Mouse (Mus musculus): ENCODE results near the gene Fbxl16. TPM values are rescaled to one million over a fixed set of nuclear protein-coding genes. Genes with fewer than 3 reads are reported as not detected.

Fbxl16 gene
- polyA plus RNA-seq, 1 experiment = 5.7 TPM

- peaks cover 9% of the 10 kb centered on the region for H3K79me2 ChIP-seq (ENCODE audit: control insufficient read depth, insufficient read depth)
- H3K4me3 ChIP-seq (ENCODE audit: insufficient read depth, poor library complexity, severe bottlenecking) = no peak overlapping the region
- H3ac ChIP-seq (ENCODE audit: control insufficient read depth, insufficient read length, low read depth) = no peak overlapping the region
- TF ChIP-seq MAX (IDR thresholded peaks at IDR 0.05) = no peak
- TF ChIP-seq CTCF (IDR thresholded peaks at IDR 0.05; ENCODE audit: control insufficient read depth, insufficient read depth, insufficient read length) = no peak
- no peak for TF ChIP-seq MYOG (IDR thresholded peaks at IDR 0.05; ENCODE audit: control insufficient read depth, extremely low read depth, insufficient read length)
- no peak for TF ChIP-seq MYOD1 (IDR thresholded peaks at IDR 0.05; ENCODE audit: control insufficient read depth, insufficient read length, low read depth)
- TF ChIP-seq USF1 (IDR thresholded peaks at IDR 0.05; ENCODE audit: low read depth) = no peak
- TF ChIP-seq FOSL1 (IDR thresholded peaks at IDR 0.05; ENCODE audit: insufficient read depth, low read length, poor library complexity, severe bottlenecking) = no peak
- TF ChIP-seq CEBPB (IDR thresholded peaks at IDR 0.05; ENCODE audit: low read depth) = no peak
- no peaks in the 10 kb centered on the region for H3K79me3 ChIP-seq (ENCODE audit: low read depth)
- no peaks in the 10 kb centered on the region for H3K27me3 ChIP-seq (ENCODE audit: control insufficient read depth, insufficient read depth, insufficient read length)
- no peaks in the 10 kb centered on the region for H3K36me3 ChIP-seq (ENCODE audit: control insufficient read depth, insufficient read depth)
These were observed 60.6 kb downstream of the Fbxl16 start for GRCm38 (mm10) chr17:25869498-25869897.

GRCm38 (mm10) chr17:25869954-25870353, 61.1 kb downstream of the Fbxl16 start:
- no peak for TF ChIP-seq CEBPB (IDR thresholded peaks at IDR 0.05; ENCODE audit: low read depth)
- no peak for TF ChIP-seq MAX (IDR thresholded peaks at IDR 0.05)
- TF ChIP-seq MYOG (IDR thresholded peaks at IDR 0.05; ENCODE audit: control insufficient read depth, extremely low read depth, insufficient read length) = no peak
- TF ChIP-seq USF1 (IDR thresholded peaks at IDR 0.05; ENCODE audit: low read depth) = no peak
- no peak for TF ChIP-seq MYOD1 (IDR thresholded peaks at IDR 0.05; ENCODE audit: control insufficient read depth, insufficient read length, low read depth)
- no peak for TF ChIP-seq FOSL1 (IDR thresholded peaks at IDR 0.05; ENCODE audit: insufficient read depth, low read length, poor library complexity, severe bottlenecking)
- TF ChIP-seq CTCF (IDR thresholded peaks at IDR 0.05; ENCODE audit: control insufficient read depth, insufficient read depth, insufficient read length) = no peak

More at GRCm38 (mm10) chr17:25869954-25870353, 61.1 kb downstream of the Fbxl16 start:
- Histone ChIP-seq H3K27me3 (ENCODE audit: control insufficient read depth, insufficient read depth, insufficient read length) (no peaks in the 10 kb centered on the region), H3K79me3 (ENCODE audit: low read depth) (no peaks in the 10 kb centered on the region), H3K4me3 (ENCODE audit: insufficient read depth, poor library complexity, severe bottlenecking) (no peak overlapping the region), H3K79me2 (ENCODE audit: control insufficient read depth, insufficient read depth) (peaks cover 9% of the 10 kb centered on the region), H3K36me3 (ENCODE audit: control insufficient read depth, insufficient read depth) (no peaks in the 10 kb centered on the region), H3ac (ENCODE audit: control insufficient read depth, insufficient read length, low read depth) (no peak overlapping the region)

Small RNAs within 50 kb of the gene (microRNA-seq; reads per million reads assigned to microRNA genes)
- gene Mir3082 (ENCODE audit: borderline microRNAs expressed) (0.68 reads per million, percentile 14 among the genes with 10 or more reads in this experiment), gene Mir6966 (ENCODE audit: borderline microRNAs expressed) (0.28 reads per million)

Other genes with a start within 250 kb of the Fbxl16 start
- gene Sox8, start 238.4 kb upstream of the Fbxl16 start, polyA plus RNA-seq (2012; fragmentation: generic; extraction: Trizol) = 0.99 TPM
- gene Lmf1, start 230.0 kb upstream of the Fbxl16 start, polyA plus RNA-seq (2012; fragmentation: generic; extraction: Trizol) = 14.0 TPM
- not detected for gene Gng13, start 91.9 kb upstream of the Fbxl16 start, polyA plus RNA-seq (2012; fragmentation: generic; extraction: Trizol)
- 22.8 TPM for gene Chtf18, start 81.7 kb upstream of the Fbxl16 start, polyA plus RNA-seq (2012; fragmentation: generic; extraction: Trizol)
- 20.7 TPM for gene Rpusd1, start 81.4 kb upstream of the Fbxl16 start, polyA plus RNA-seq (2012; fragmentation: generic; extraction: Trizol)
- not detected for gene Mslnl, start 73.0 kb upstream of the Fbxl16 start, polyA plus RNA-seq (2012; fragmentation: generic; extraction: Trizol)
- gene Msln, start 54.7 kb upstream of the Fbxl16 start, polyA plus RNA-seq (2012; fragmentation: generic; extraction: Trizol) = 6.1 TPM
- 19.3 TPM for gene Narfl, start 35.3 kb upstream of the Fbxl16 start, polyA plus RNA-seq (2012; fragmentation: generic; extraction: Trizol)
- 14.4 TPM for gene Haghl, start 23.4 kb upstream of the Fbxl16 start, polyA plus RNA-seq (2012; fragmentation: generic; extraction: Trizol)
- gene Ccdc78, start 22.5 kb upstream of the Fbxl16 start, polyA plus RNA-seq (2012; fragmentation: generic; extraction: Trizol) = 0.12 TPM
- gene Fam173a, start 16.2 kb upstream of the Fbxl16 start, polyA plus RNA-seq (2012; fragmentation: generic; extraction: Trizol) = 46.0 TPM
- gene AC134908.4, start 13.4 kb upstream of the Fbxl16 start, polyA plus RNA-seq (2012; fragmentation: generic; extraction: Trizol) = not detected
- 64.0 TPM for gene Metrn, start 11.9 kb upstream of the Fbxl16 start, polyA plus RNA-seq (2012; fragmentation: generic; extraction: Trizol)
- 14.3 TPM for gene Wdr24, start 14.5 kb downstream of the Fbxl16 start, polyA plus RNA-seq (2012; fragmentation: generic; extraction: Trizol)
- gene Jmjd8, start 19.8 kb downstream of the Fbxl16 start, polyA plus RNA-seq (2012; fragmentation: generic; extraction: Trizol) = 10.8 TPM
- 246 TPM for gene Stub1, start 24.3 kb downstream of the Fbxl16 start, polyA plus RNA-seq (2012; fragmentation: generic; extraction: Trizol)
- gene Rhbdl1, start 28.2 kb downstream of the Fbxl16 start, polyA plus RNA-seq (2012; fragmentation: generic; extraction: Trizol) = 0.40 TPM
- gene Gm20683, start 32.7 kb downstream of the Fbxl16 start, polyA plus RNA-seq (2012; fragmentation: generic; extraction: Trizol) = 0.89 TPM
- gene Rhot2, start 35.8 kb downstream of the Fbxl16 start, polyA plus RNA-seq (2012; fragmentation: generic; extraction: Trizol) = 33.9 TPM
- gene Wdr90, start 52.4 kb downstream of the Fbxl16 start, polyA plus RNA-seq (2012; fragmentation: generic; extraction: Trizol) = 16.7 TPM
- 36.3 TPM for gene Mcrip2, start 59.7 kb downstream of the Fbxl16 start, polyA plus RNA-seq (2012; fragmentation: generic; extraction: Trizol)
- 25.0 TPM for gene Mettl26, start 66.0 kb downstream of the Fbxl16 start, polyA plus RNA-seq (2012; fragmentation: generic; extraction: Trizol)
- 0.34 TPM for gene Wfikkn1, start 71.8 kb downstream of the Fbxl16 start, polyA plus RNA-seq (2012; fragmentation: generic; extraction: Trizol)
- gene Rab40c, start 110.6 kb downstream of the Fbxl16 start, polyA plus RNA-seq (2012; fragmentation: generic; extraction: Trizol) = 14.4 TPM
- gene Pigq, start 135.9 kb downstream of the Fbxl16 start, polyA plus RNA-seq (2012; fragmentation: generic; extraction: Trizol) = 43.5 TPM
- gene Nhlrc4, start 135.9 kb downstream of the Fbxl16 start, polyA plus RNA-seq (2012; fragmentation: generic; extraction: Trizol) = 0.46 TPM
- 0.02 TPM for gene A930017K11Rik, start 143.5 kb downstream of the Fbxl16 start, polyA plus RNA-seq (2012; fragmentation: generic; extraction: Trizol)
- gene Capn15, start 176.7 kb downstream of the Fbxl16 start, polyA plus RNA-seq (2012; fragmentation: generic; extraction: Trizol) = 10.6 TPM

Data from C2C12 (cell line).